Mouse (Mus musculus) liver, embryonic 11.5 days (tissue): Measurements from ENCODE around the gene Nav1. TPM values are rescaled to one million over a fixed set of nuclear protein-coding genes. Genes with fewer than 3 reads are reported as not detected.

ENCODE experiments used
- ATAC-seq: fragments of 200-750 bp; cut with Nextera tagmentation; replicated peaks from 2 replicates; pipeline ENCODE4 v1.8.0; 2017; ENCODE audit warnings: moderate number of reproducible peaks, mild to moderate bottlenecking, moderate TSS enrichment, moderate library complexity; ENCODE audit not compliant: low FRiP score
- DNase-seq: peaks from one replicate; pipeline ENCODE4 v3.0.0-alpha.2; 2017; ENCODE audit warnings: low spot score
- H3K27ac ChIP-seq: fragments of 300-500 bp; sonication (generic); 2 replicates; pipeline ENCODE4 v1.5.1; 2014; ENCODE audit warnings: mild to moderate bottlenecking, low read depth, low read length, control low read depth
- H3K27me3 ChIP-seq: fragments of 300-500 bp; sonication (generic); replicated peaks from 2 replicates; pipeline ENCODE4 v1.6.1; 2014; ENCODE audit warnings: low read length, mixed read lengths; ENCODE audit not compliant: control insufficient read depth, insufficient read depth
- H3K36me3 ChIP-seq: fragments of 300-500 bp; sonication (generic); 2 replicates; pipeline ENCODE4 v1.6.1; 2014; ENCODE audit warnings: mild to moderate bottlenecking, low read length, moderate library complexity, mixed read lengths; ENCODE audit not compliant: control insufficient read depth, insufficient read depth
- H3K4me1 ChIP-seq: fragments of 300-500 bp; sonication (generic); replicated peaks from 2 replicates; pipeline ENCODE4 v1.6.1; 2014; ENCODE audit warnings: low read length, mixed read lengths; ENCODE audit not compliant: control insufficient read depth, insufficient read depth
- H3K4me2 ChIP-seq: fragments of 300-500 bp; sonication (generic); 2 replicates; pipeline ENCODE4 v1.6.1; 2014; ENCODE audit warnings: mild to moderate bottlenecking, control low read depth, moderate library complexity
- H3K4me3 ChIP-seq: fragments of 300-500 bp; sonication (generic); 2 replicates; pipeline ENCODE4 v1.5.1; 2014; ENCODE audit warnings: low read depth, low read length, control low read depth
- H3K9ac ChIP-seq: fragments of 300-500 bp; sonication (generic); 2 replicates; pipeline ENCODE4 v1.6.1; 2014; ENCODE audit warnings: low read depth, low read length, control low read depth
- H3K9me3 ChIP-seq: fragments of 300-500 bp; sonication (generic); 2 replicates; pipeline ENCODE4 v1.6.1; 2016; ENCODE audit warnings: low read length, inconsistent platforms, mixed read lengths; ENCODE audit not compliant: control insufficient read depth
- WGBS: fragments of 180-500 bp; shearing (Covaris S2); extraction: QIAGEN DNeasy Blood & Tissue Kit; methylation state at CpG from one replicate; pipeline ENCODE4 v1.1.7; 2014; 5-methylcytosine and 5-hydroxymethylcytosine counted together
- polyA plus RNA-seq: library from polyadenylated mRNA; unstranded; fragments of >200 nt; fragmentation: Nextera tagmentation; extraction: Ambion mirVana; gene quantifications from 2 replicates; pipeline ENCODE4 v1.2.1, GENCODE M21; 2014

The Nav1 gene
- polyA plus RNA-seq, 1 experiment from 2014 or later: 8.9 TPM

DNA sequence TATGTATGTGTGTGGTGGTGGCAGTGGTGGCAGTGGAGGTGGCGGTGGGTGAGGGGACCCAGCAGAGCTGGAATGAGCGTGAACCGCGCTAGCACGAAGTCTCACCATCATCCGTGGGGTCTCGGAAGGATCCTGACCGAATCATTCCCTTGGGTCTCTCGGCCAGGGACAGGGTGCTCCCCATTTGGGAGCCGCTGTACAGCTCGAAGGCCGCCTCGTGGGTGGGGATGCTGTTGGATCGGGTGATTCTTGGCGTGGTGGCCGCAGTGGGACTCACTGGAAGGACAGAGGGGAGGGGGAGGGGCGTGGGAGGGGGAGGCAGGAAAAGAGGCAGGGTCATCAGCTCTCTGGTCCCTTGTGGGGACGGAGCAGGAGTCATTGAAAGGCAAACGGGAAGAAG is 141.4 kb downstream of the Nav1 start:
- no peaks in the 10 kb centered on the region for H3K9me3 ChIP-seq
- H3K4me2 ChIP-seq: no peak overlapping the region
- WGBS: 91% methylated on average over 19 of the region's 19 CpGs
- no peak overlapping the region for H3K9ac ChIP-seq
- H3K36me3 ChIP-seq: peaks cover 12% of the 10 kb centered on the region; the same call in 1 of the 2 replicates
- ATAC-seq (no peak), DNase-seq (no peak)
- no peaks in the 10 kb centered on the region for H3K27me3 ChIP-seq
- no peak overlapping the region for H3K27ac ChIP-seq
- 0 out of 2 replicates have a peak, but pooled peaks cover 3% of the 10 kb centered on the region for H3K4me1 ChIP-seq
- H3K4me3 ChIP-seq: no peak overlapping the region

DNA sequence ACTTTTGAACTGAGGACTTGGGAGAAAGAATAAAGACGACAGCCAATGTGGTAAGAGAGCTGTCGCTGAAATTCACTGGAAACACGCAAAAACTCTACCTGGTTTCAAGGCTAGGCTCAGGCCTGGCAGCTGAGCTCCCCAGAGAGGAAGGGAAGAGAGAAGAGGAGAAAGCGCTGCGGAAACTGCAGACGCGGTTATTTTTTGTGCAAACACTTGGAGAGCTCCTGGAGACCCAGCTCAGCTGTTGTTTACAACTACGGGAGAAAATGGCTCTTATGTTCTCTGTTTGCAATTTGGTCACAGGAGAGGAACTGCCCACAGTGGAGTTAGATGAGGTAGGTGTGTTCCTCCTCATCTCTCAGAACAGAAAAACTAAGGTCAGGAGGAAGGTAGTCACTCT is 144.4 kb downstream of the Nav1 start:
- H3K36me3 ChIP-seq: 0 out of 2 replicates have a peak, but pooled peaks cover 2% of the 10 kb centered on the region
- H3K27ac ChIP-seq: no peak overlapping the region
- H3K4me1 ChIP-seq: 0 out of 2 replicates have a peak, but pooled peaks cover 3% of the 10 kb centered on the region
- ATAC-seq (no peak), DNase-seq (no peak)
- H3K4me2 ChIP-seq: no peak overlapping the region
- WGBS: 83% methylated on average over 8 of the region's 8 CpGs
- H3K27me3 ChIP-seq: no peaks in the 10 kb centered on the region
- no peaks in the 10 kb centered on the region for H3K9me3 ChIP-seq
- no peak overlapping the region for H3K4me3 ChIP-seq
- no peak overlapping the region for H3K9ac ChIP-seq

DNA sequence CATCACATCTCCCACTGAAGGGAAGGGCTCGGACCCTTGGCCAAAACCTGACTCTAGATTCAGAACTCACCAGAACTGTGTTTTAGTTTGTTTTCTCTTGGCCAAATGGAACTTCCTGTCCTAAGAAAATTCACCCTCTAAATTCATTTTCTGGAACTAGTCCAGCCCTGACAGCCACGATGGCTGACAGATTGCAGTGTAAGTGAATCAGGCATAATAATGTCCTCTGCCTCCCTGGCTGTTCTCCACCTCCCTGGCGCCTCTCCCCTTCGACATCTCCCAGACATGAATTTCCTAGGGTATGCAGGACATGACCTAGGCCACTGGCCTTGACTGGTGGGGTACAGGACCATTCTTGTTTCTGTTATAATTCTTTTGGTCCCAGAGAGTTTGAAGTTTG is 144.8 kb downstream of the Nav1 start:
- Histone ChIP-seq H3K27ac (no peak overlapping the region), H3K36me3 (no peaks in the 10 kb centered on the region), H3K4me2 (no peak overlapping the region), H3K4me1 (0 out of 2 replicates have a peak, but pooled peaks cover 3% of the 10 kb centered on the region), H3K27me3 (no peaks in the 10 kb centered on the region), H3K4me3 (no peak overlapping the region), H3K9me3 (no peaks in the 10 kb centered on the region), H3K9ac (no peak overlapping the region)
- DNase-seq (no peak), ATAC-seq (no peak)
- 78% methylated on average over 4 of the region's 4 CpGs for WGBS

GRCm38 (mm10) chr1:135461097-135461730 is 145.9 kb downstream of the Nav1 start:
- no peak overlapping the region for H3K9ac ChIP-seq
- no peaks in the 10 kb centered on the region for H3K4me1 ChIP-seq
- no peaks in the 10 kb centered on the region for H3K36me3 ChIP-seq
- H3K27ac ChIP-seq: no peak overlapping the region
- ATAC-seq: no peak
- H3K4me3 ChIP-seq: no peak overlapping the region
- H3K4me2 ChIP-seq: no peak overlapping the region
- peak; percentile 63 for DNase-seq
- H3K27me3 ChIP-seq: no peaks in the 10 kb centered on the region
- 80% methylated on average over 3 of the region's 3 CpGs for WGBS
- H3K9me3 ChIP-seq: no peaks in the 10 kb centered on the region

DNA sequence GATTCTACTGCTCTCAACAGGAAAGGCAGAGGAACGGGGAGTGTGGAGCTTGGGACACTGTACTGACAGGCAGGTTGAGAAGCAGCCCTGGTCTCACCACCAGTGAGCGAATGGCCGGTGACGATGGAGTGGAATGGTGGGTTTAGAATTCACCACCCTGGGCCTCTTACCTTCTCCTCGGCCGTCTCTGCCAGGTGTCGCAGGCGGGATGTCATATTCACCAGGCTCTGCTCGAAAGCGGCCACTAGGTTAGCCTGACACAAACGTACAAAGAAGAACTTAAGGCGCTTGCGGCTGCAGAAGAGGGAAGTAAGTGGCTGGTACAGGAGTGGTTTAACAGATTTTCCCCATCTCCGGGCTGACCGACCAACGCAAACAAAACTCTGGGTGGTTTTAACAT is 146.6 kb downstream of the Nav1 start:
- Histone ChIP-seq H3K4me2 (no peak overlapping the region), H3K27ac (no peak overlapping the region), H3K27me3 (no peaks in the 10 kb centered on the region), H3K4me1 (no peaks in the 10 kb centered on the region), H3K9ac (no peak overlapping the region), H3K4me3 (no peak overlapping the region), H3K36me3 (no peaks in the 10 kb centered on the region), H3K9me3 (no peaks in the 10 kb centered on the region)
- ATAC-seq (no peak), DNase-seq (no peak)
- WGBS: 86% methylated on average over 16 of the region's 16 CpGs

GRCm38 (mm10) chr1:135457860-135458259 is 149.2 kb downstream of the Nav1 start:
- 93% methylated on average over 5 of the region's 5 CpGs for WGBS
- H3K36me3 ChIP-seq: no peaks in the 10 kb centered on the region; the same call in 1 of the 2 replicates
- no peaks in the 10 kb centered on the region for H3K4me1 ChIP-seq
- ATAC-seq (no peak), DNase-seq (no peak)
- H3K4me2 ChIP-seq: no peak overlapping the region
- no peak overlapping the region for H3K4me3 ChIP-seq
- H3K27ac ChIP-seq: no peak overlapping the region
- no peaks in the 10 kb centered on the region for H3K9me3 ChIP-seq
- no peak overlapping the region for H3K9ac ChIP-seq
- H3K27me3 ChIP-seq: no peaks in the 10 kb centered on the region

- H3K4me2 ChIP-seq: no peak overlapping the region
- 66% methylated on average over 10 of the region's 10 CpGs for WGBS
- H3K27me3 ChIP-seq: no peaks in the 10 kb centered on the region
- peaks cover 17% of the 10 kb centered on the region for H3K36me3 ChIP-seq
- DNase-seq (no peak), ATAC-seq (no peak; the same call in 1 of the 2 replicates)
- no peaks in the 10 kb centered on the region for H3K9me3 ChIP-seq
- H3K4me1 ChIP-seq: no peaks in the 10 kb centered on the region
- H3K4me3 ChIP-seq: no peak overlapping the region
- no peak overlapping the region for H3K9ac ChIP-seq
- no peak overlapping the region for H3K27ac ChIP-seq
Measured at GRCm38 (mm10) chr1:135452259-135452658, 154.8 kb downstream of the Nav1 start.

GRCm38 (mm10) chr1:135451419-135451818 is 155.7 kb downstream of the Nav1 start:
- H3K4me1 ChIP-seq: no peaks in the 10 kb centered on the region
- DNase-seq (no peak), ATAC-seq (no peak)
- H3K27ac ChIP-seq: no peak overlapping the region; the same call in 1 of the 2 replicates
- H3K4me3 ChIP-seq: no peak overlapping the region
- H3K9ac ChIP-seq: no peak overlapping the region
- no peaks in the 10 kb centered on the region for H3K27me3 ChIP-seq
- H3K36me3 ChIP-seq: peaks cover 17% of the 10 kb centered on the region
- no peaks in the 10 kb centered on the region for H3K9me3 ChIP-seq
- H3K4me2 ChIP-seq: no peak overlapping the region
- WGBS: 59% methylated on average over 2 of the region's 2 CpGs

DNA sequence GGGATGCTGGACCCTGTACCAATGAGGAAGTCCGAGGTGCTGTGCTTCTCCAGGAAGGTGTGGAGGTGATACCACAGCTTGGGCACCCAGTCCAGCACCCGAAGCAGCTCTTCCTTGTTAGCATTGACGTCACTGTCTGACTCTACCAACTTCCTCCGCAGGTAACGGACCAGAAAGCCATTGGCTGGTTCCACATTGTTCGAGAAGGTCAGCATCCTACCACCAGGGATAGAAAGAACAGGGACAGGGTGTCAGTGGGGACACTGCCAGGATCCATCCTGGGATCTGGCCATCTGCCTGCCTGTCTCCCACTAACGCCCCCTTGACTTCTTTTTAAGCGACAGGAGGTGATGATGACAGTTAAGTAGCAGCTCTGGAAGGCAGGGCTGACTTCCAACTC is 157.2 kb downstream of the Nav1 start:
- no peak overlapping the region for H3K9ac ChIP-seq
- no peaks in the 10 kb centered on the region for H3K27me3 ChIP-seq
- H3K27ac ChIP-seq: no peak overlapping the region
- ATAC-seq (no peak), DNase-seq (no peak)
- H3K36me3 ChIP-seq: peaks cover 17% of the 10 kb centered on the region
- H3K4me2 ChIP-seq: no peak overlapping the region
- no peaks in the 10 kb centered on the region for H3K4me1 ChIP-seq
- no peak overlapping the region for H3K4me3 ChIP-seq
- H3K9me3 ChIP-seq: no peaks in the 10 kb centered on the region
- WGBS: 84% methylated on average over 8 of the region's 8 CpGs
